Mouse (Mus musculus) adrenal gland, postnatal 25 days (tissue): ENCODE measurements at regions not wholly inside any gene's neighbourhood (a gene's known extent, or its start where the extent isn't known, plus 50 kb on each side); places are given as distances from the start of the nearest gene placed in this dataset.
A peak's percentile ranks its signal among the peaks of the same experiment; 100 is the strongest.

Experiments used
- DNase-seq: peaks from one replicate; pipeline ENCODE4 v3.0.0; 2021; ENCODE audit warnings: mixed read lengths

DNA sequence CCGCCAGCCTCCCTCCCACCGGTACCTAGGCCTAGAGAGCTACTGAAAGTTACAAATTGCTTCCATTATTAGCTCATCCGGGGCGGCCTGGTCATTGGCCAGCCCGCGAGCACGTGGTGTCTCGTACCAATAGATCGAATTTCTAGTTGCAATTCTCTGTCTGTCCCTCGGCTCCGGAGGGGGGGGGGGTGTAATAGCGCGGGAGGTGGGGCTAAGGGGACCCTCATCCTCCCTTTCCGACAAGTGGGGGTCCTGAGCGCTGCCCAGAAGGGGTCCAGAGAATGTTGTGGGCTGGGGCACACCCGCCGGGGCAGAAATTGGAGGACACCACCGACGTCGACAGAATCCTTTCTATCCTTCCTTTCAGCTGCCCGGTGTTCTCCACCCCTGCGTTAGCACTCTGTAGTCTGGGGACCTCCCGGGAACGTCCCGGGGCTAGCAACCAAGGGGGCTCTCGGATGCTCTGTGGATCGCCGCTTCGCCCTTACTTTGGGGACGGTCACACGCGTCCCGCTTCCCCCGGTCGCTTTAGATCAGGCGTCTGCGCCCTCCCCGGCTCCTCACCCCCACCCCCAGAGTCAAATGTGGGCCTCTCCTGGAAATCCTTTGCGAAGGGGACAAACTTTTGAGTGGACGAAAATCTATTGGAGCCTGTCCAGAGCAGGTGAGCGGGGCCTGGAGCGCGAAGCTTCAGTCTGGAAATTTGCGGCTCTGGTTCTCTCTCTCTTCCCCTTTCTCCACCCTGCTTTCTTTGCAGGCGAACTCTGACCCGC lies 64.6 kb downstream of the Smug1 start:
- peak; percentile 58 for DNase-seq

DNA sequence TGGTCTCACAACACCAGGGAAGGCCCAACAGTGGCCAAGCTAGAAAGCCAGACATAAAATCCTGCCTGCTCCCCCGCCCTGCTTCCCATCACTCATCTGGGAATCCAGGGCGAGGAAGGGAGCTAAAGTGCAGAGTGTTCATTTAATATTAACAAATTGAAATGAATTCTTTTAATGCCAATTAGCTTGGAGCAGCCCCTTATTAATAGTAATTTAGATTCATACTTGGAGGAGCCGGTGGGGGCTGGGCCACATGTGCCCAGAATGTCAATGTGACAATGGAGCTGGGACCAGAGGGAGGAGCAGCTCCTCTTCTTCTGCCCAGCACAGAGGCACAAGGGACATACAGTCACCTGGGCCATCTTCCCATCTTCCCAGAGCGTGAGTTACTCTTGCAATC lies 66.8 kb downstream of the Smug1 start:
- DNase-seq: no peak

DNA sequence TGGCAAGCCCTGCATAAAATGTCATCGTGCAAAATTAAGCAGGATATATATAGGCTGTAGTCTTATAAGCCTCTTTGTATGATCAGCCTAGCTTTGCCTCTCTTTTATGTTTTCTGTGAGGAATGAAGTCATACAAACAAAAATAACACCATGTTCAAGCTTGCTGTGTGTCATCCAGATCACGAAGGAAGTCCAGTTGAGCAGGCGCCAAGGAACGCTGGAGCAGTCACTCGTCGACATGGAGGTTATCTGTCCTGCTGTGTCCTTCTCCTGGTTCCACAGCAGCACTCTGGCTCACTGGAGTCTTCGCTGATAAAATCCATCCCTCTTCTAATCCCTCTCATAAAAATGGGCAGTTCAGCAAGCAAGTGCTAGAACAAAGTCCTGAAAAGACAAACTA lies 72.4 kb downstream of the Smug1 start:
- DNase-seq: peak; percentile 43

DNA sequence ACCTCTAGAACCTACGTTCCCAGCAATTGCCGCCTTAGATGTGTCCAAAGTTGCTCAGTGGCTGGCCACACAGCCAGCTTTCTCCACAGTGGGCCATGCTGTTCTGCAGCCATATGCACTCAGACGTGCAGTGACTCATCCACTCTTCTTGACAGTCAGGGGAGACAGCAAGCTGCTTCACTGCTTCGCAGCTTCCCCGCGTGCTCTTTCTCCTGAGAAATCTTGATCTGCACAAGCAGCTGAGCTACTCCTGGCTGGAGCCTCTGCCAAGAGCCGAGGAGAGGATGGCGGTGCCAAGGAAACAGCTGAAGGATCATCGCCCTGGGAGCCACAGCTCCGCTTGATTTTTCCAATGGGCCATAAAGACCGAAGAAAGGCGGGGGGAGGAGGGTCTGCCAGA lies 73.2 kb downstream of the Smug1 start:
- peak; percentile 24 for DNase-seq

DNA sequence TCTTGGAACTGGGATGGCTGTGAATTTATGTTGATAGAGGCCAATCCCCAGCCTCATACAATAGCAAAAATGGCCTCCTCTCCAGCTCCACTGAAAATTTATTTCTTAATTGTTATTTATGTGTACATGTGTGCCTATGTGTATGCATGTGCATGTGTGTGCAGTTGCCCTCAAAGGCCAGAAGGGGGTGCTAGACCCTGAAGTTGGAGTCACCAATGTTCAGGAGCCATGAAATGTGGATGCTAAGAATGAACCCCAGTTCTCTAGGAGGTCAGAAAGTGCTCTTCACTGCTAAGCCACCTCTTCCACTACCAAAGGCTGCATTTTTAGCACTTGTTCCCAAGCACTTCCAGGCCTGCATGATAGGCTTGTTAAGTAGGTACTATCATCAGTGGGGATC lies 73.8 kb downstream of the Hoxc4 start:
- DNase-seq: no peak

DNA sequence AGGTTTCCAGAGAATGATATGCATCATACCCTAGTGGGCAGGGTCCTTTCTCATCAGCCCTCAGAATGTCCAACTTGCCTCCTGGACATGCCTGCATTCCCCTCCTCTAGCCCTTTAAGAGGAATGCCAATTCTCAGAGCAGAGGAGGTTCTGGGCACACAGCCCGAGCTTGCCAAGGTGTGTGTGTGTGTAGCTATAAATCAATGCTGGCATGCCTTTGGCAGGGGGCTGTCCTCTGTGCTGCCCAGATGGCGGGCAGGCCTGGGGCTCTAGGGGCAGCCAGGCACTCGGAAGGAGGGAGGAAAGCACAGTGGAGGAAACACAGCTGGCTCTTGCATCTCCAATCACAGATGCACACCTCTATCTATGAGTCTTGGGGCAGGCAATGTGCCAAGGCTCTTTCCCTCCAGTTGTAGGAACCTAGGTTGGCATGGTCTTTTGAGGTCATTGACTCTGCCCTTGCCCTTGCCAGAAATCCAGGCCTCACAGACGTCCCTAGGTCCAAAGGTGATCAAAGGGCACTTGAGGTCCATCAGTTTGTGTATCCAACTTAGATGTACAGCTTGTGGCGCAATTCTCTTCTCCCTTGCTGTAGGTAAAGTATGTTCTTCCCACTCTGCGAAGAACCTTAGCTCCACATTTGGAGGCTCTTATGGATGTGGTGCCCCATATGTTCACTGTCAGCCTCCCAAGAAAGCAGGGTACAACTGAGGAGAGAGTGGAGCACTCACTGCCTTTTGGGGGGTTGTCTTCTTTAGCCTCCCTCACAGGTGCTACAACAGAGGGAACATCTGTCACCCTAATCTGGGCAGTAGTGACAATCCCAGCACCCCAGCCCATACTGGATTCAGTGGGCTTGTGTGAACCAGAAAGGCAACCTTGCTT lies 71.8 kb downstream of the Hoxc4 start:
- DNase-seq: no peak

DNA sequence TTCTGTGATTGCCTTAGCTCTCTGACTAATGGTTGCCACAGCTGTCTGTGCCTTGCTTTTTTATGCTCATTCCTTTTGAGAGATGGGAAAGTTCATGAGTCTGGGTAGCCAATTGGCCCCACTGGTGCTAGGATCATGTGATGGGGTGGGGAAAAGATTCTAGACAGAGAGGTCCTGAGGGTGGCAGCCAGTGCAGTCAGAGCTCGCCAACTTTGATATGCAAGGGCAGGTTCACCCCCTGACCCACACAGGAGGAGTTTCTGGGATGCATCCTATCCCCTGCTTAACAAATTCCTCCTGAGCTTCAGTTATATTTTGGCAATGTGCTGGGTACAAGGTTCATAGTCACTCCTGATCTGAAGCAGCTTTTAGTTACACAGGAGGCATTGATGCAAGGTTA lies 71.1 kb downstream of the Hoxc4 start:
- no peak for DNase-seq

DNA sequence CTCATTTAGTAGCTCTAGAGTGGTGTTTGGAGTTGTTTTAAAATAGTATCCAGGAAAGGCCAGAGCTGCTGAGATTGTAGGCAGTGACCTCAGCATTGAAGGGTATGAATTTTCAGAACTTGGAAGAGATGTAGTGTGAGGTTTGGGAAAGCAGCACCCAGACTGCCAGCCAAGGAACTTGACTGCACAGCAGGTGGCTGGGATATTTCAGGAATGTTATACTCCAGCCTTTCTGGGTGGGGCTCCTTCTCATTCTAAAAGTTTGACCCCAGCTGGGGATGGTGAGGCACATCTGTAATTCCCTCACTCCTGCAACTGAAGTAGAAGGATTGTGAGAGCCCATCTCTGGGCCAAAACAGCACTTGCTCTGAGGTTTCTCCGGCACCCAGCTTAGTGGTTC lies 70.7 kb downstream of the Hoxc4 start:
- no peak for DNase-seq

DNA sequence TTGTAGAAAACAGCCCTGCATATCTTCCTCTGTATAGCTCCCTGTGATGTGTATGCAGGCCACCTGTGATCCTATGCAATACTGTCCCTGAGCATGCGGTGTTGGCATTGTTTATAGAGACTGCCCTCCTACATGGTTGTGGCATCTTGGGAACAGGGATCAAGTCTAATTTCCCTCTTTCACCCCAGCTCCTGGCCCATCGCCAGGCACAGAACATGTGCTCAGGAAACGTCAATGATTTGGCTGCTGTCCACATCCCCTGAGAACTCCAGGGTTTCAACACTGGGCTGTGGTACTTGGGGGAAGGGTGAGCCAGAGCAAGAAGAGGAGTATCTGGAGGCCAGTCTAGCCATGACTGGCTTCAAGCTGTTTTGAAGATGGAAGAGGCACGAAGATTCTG lies 68.5 kb downstream of the Hoxc4 start:
- peak; percentile 62 for DNase-seq

DNA sequence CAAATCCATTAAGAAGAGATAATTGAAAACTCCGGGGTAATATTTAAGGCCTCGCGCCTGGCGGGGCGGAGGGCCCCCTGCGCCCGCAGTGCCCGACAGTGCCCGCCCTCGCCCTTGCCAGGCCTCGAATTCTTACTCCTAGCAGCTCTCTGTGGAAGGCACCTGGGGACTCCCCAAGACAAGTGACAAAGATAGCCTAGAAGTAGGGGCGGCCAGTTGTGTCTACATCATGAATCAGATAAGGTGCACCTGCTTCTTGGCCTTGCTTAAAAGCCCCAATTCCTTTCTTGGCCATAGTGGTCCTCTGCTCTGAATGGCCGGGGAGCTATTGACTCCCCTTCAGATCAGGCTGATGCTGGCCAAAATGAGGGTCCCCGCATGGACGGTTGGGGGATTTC lies 67.9 kb downstream of the Hoxc4 start:
- DNase-seq: no peak
